11 mouse cellular contexts compared by ENCODE assay signal in the genomic region with DNA sequence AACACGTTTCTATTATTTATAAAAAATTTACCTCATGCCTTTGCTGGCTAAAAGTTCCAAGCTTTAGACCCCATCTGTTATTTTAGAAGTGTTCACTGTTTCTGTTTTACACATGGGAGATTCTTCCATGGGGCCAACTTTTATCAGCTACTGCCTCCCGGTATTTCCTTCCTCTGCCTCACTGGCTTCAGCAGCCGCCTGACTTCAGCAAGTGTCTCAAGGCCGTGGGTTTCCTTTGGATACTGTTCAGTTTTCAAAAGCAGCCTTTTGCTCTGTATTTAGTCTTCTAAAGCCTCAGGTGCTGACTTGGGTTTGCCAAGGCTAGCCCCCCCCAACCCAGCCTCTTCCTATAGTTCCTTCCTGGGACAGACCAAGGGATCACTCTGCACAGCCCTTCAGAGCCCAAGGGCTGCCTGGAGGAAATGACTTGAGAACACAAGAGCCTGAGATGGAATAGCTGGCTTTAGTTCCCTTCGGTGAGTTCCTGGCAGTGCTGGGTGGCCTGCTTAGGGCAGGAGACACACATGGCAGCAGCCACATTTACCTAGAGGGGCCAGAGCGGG.
DNase-seq lines count a peak whose midpoint lies in the region; ATAC-seq and TF ChIP-seq lines count a peak whose summit lies in the region.
"Had no signal": no experiment of that assay in that cellular context is flagged by ENCODE, and none has a peak within 500 bp of the region (broad histone marks: within the 10 kb centered on the region; RNA-seq: fewer than 3 reads in every experiment).

No protein-coding gene starts in this region.

- H3K27ac ChIP-seq in hindbrain, embryonic 10.5 days = 0 out of 2 replicates have a peak overlapping the region, but pooled peaks have one; percentile 9
- H3K27ac ChIP-seq in hindbrain, embryonic 12.5 days = no peak overlapping the region
- H3K27ac ChIP-seq in spleen, adult 2 months (ENCODE audit: insufficient read depth, low read length) = peak overlapping the region; percentile 38; the same call in 1 of the 2 replicates
- H3K27ac ChIP-seq in intestine, postnatal 0 days (ENCODE audit: low read depth, low read length) = peak overlapping the region; percentile 28; the same call in 1 of the 2 replicates
- H3K27ac ChIP-seq in midbrain, embryonic 14.5 days (replicated peaks; ENCODE audit: low read depth, low read length) = no peak overlapping the region
- H3K27ac ChIP-seq: forebrain, embryonic 13.5 days; liver, embryonic 14.5 days had no signal

- no peak overlapping the region for H3K4me2 ChIP-seq in hindbrain, embryonic 12.5 days (replicated peaks)
- H3K4me2 ChIP-seq in intestine, postnatal 0 days (replicated peaks; ENCODE audit: low read depth) = no peak overlapping the region
- H3K4me2 ChIP-seq in midbrain, embryonic 14.5 days (ENCODE audit: low read length) = no peak overlapping the region
- H3K4me2 ChIP-seq: forebrain, embryonic 13.5 days had no signal

- DNase-seq in hindbrain, embryonic 10.5 days (ENCODE audit: low spot score) = no peak
- no peak for DNase-seq in spleen, adult 2 months (ENCODE audit: low read depth in 1 of 2, low spot score in 2 of 2)
- DNase-seq in spleen, adult 18-20 months = no peak
- no peak for DNase-seq in midbrain, embryonic 14.5 days
- DNase-seq in gastrocnemius, adult 8-10 months (ENCODE audit: low spot score in 2 of 2) = no peak

- no peak overlapping the region for H3K9ac ChIP-seq in hindbrain, embryonic 12.5 days
- H3K9ac ChIP-seq in intestine, postnatal 0 days (ENCODE audit: low read depth, low read length) = no peak overlapping the region
- H3K9ac ChIP-seq in midbrain, embryonic 14.5 days (replicated peaks; ENCODE audit: low read length) = no peak overlapping the region
- H3K9ac ChIP-seq: forebrain, embryonic 13.5 days; liver, embryonic 14.5 days had no signal

- peaks cover 17% of the 10 kb centered on the region for H3K4me1 ChIP-seq in hindbrain, embryonic 10.5 days (replicated peaks)
- peaks cover 3% of the 10 kb centered on the region for H3K4me1 ChIP-seq in hindbrain, embryonic 12.5 days
- no peaks in the 10 kb centered on the region for H3K4me1 ChIP-seq in spleen, adult 2 months (ENCODE audit: control insufficient read depth, insufficient read depth, insufficient read length)
- no peaks in the 10 kb centered on the region for H3K4me1 ChIP-seq in intestine, postnatal 0 days (replicated peaks; ENCODE audit: control insufficient read depth, insufficient read depth, low read length)
- no peaks in the 10 kb centered on the region for H3K4me1 ChIP-seq in midbrain, embryonic 14.5 days (ENCODE audit: control insufficient read depth, insufficient read depth, low read length)
- H3K4me1 ChIP-seq: forebrain, embryonic 13.5 days had no signal

- no peak for TF ChIP-seq POLR2A in spleen, adult 2 months (IDR thresholded peaks at IDR 0.05; ENCODE audit: low read depth, low read length)

- H3K4me3 ChIP-seq in hindbrain, embryonic 10.5 days = no peak overlapping the region
- H3K4me3 ChIP-seq in hindbrain, embryonic 12.5 days = no peak overlapping the region
- H3K4me3 ChIP-seq in spleen, adult 2 months (ENCODE audit: extremely low read depth, insufficient read depth, insufficient read length) = no peak overlapping the region
- no peak overlapping the region for H3K4me3 ChIP-seq in intestine, postnatal 0 days (ENCODE audit: low read depth, low read length)
- no peak overlapping the region for H3K4me3 ChIP-seq in midbrain, embryonic 14.5 days (replicated peaks; ENCODE audit: low read depth, low read length)
- H3K4me3 ChIP-seq: forebrain, embryonic 13.5 days had no signal

- 89% methylated on average over 6 of the region's 6 CpGs for WGBS in hindbrain, embryonic 10.5 days
- 85% methylated on average over 6 of the region's 6 CpGs for WGBS in hindbrain, embryonic 12.5 days
- WGBS in spleen, adult 2 months = 58% methylated on average over 6 of the region's 6 CpGs
- 81% methylated on average over 6 of the region's 6 CpGs for WGBS in intestine, postnatal 0 days
- 92% methylated on average over 6 of the region's 6 CpGs for WGBS in midbrain, embryonic 14.5 days

- ATAC-seq in hindbrain, embryonic 12.5 days (ENCODE audit: low FRiP score) = no peak
- ATAC-seq in intestine, postnatal 0 days = no peak
- ATAC-seq in midbrain, embryonic 14.5 days (ENCODE audit: low FRiP score, low TSS enrichment) = no peak
- ATAC-seq: CD4-positive, CD25-positive, alpha-beta regulatory T cell, adult 4 months; forebrain, embryonic 13.5 days; Patski had no signal

- no peaks in the 10 kb centered on the region for H3K36me3 ChIP-seq in hindbrain, embryonic 10.5 days
- no peaks in the 10 kb centered on the region for H3K36me3 ChIP-seq in hindbrain, embryonic 12.5 days
- no peaks in the 10 kb centered on the region for H3K36me3 ChIP-seq in spleen, adult 2 months (ENCODE audit: control insufficient read depth, insufficient read depth, low read length)
- no peaks in the 10 kb centered on the region for H3K36me3 ChIP-seq in intestine, postnatal 0 days (ENCODE audit: control insufficient read depth, insufficient read depth)
- no peaks in the 10 kb centered on the region for H3K36me3 ChIP-seq in midbrain, embryonic 14.5 days (ENCODE audit: control insufficient read depth, insufficient read depth, low read length)

- H3K9me3 ChIP-seq in hindbrain, embryonic 10.5 days = no peaks in the 10 kb centered on the region
- no peaks in the 10 kb centered on the region for H3K9me3 ChIP-seq in hindbrain, embryonic 12.5 days (replicated peaks)
- no peaks in the 10 kb centered on the region for H3K9me3 ChIP-seq in intestine, postnatal 0 days (ENCODE audit: control insufficient read depth)
- no peaks in the 10 kb centered on the region for H3K9me3 ChIP-seq in midbrain, embryonic 14.5 days (ENCODE audit: control insufficient read depth, low read length)
- H3K9me3 ChIP-seq: forebrain, embryonic 13.5 days had no signal

- H3K27me3 ChIP-seq in hindbrain, embryonic 10.5 days (ENCODE audit: insufficient read depth, poor library complexity, severe bottlenecking) = no peaks in the 10 kb centered on the region
- H3K27me3 ChIP-seq in hindbrain, embryonic 12.5 days = no peaks in the 10 kb centered on the region
- H3K27me3 ChIP-seq in spleen, adult 2 months (ENCODE audit: control insufficient read depth, insufficient read depth, low read length) = no peaks in the 10 kb centered on the region
- H3K27me3 ChIP-seq in intestine, postnatal 0 days (replicated peaks; ENCODE audit: control insufficient read depth, insufficient read depth, low read length) = no peaks in the 10 kb centered on the region
- H3K27me3 ChIP-seq in midbrain, embryonic 14.5 days (ENCODE audit: control insufficient read depth, insufficient read depth, low read length) = no peaks in the 10 kb centered on the region
- H3K27me3 ChIP-seq: Patski had no signal

- no peak for TF ChIP-seq CTCF in spleen, adult 2 months (IDR thresholded peaks at IDR 0.05; ENCODE audit: extremely low read depth, insufficient read depth, insufficient read length, insufficient replicate concordance)
- no peak for TF ChIP-seq CTCF in intestine, postnatal 0 days (IDR thresholded peaks at IDR 0.05; ENCODE audit: low read depth)

Comparison
In these comparisons a context has a peak if more than half of its experiments do, and no peak if none do; other contexts are left out.
1. H3K27ac ChIP-seq: peak in hindbrain, embryonic 10.5 days (single experiment), spleen, adult 2 months (single experiment) and intestine, postnatal 0 days (single experiment); none in hindbrain, embryonic 12.5 days (single experiment) and midbrain, embryonic 14.5 days (single experiment).